Mouse (Mus musculus) lung, adult 2 months (tissue): ENCODE data around the gene Xxylt1.

ENCODE experiments used
- CTCF ChIP-seq: fragments of 200-500 bp; IDR thresholded peaks from 2 replicates; pipeline ENCODE4 v1.5.1; 2011; ENCODE audit warnings: mild to moderate bottlenecking, low read length, control low read depth; ENCODE audit not compliant: insufficient read depth
- POLR2A ChIP-seq: fragments of 200-500 bp; IDR thresholded peaks from 2 replicates; pipeline ENCODE4 v1.6.1; 2011; ENCODE audit warnings: low read depth, mild to moderate bottlenecking, control low read depth, low read length, borderline replicate concordance; ENCODE audit errors: extremely low read depth

- TF ChIP-seq POLR2A (no peak), CTCF (no peak)
Measured at GRCm38 (mm10) chr16:30939210-30939609, 142.0 kb downstream of the Xxylt1 start.
